Mouse (Mus musculus) heart, postnatal 0 days (tissue): ENCODE data around the gene Syt11.
"Not testable (repeated sequence)": the region's sequence is repeated elsewhere in the genome, so short reads cannot be mapped to it uniquely, and the experiment has no call there.

Experiments
- CTCF ChIP-seq: IDR thresholded peaks from 2 replicates; pipeline ENCODE4 v1.5.1; 2016; ENCODE audit warnings: antibody characterized with exemption, control low read depth, low read depth
- EP300 ChIP-seq: IDR thresholded peaks from 2 replicates; pipeline ENCODE4 v1.6.1; 2016; ENCODE audit warnings: antibody characterized with exemption, low read depth

DNA sequence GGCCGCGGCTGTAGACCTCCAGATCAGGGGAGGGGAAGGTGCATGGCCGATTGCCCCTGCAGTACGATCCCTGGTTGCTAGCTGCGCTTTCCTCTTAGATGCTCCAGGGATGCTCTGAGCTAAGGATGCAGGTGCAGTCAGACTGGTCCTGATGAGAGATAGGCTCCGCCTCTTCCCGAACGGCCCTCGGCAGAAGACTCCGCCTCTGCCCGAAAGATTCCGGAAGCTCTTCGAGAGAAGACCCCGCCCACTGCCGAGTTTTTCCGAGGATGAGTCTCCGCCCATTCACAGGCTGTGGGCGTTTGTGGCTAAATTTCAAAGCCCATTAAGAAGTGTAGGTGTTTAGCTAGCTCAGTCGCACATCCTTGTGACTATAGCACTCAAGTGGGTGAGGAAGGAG, 2.6 kb downstream of the Syt11 start:
- not testable (repeated sequence) for TF ChIP-seq CTCF, EP300
